Mouse (Mus musculus): ENCODE results near the gene Dus1l.
"Not testable (repeated sequence)": the region's sequence is repeated elsewhere in the genome, so short reads cannot be mapped to it uniquely, and the experiment has no call there.

Dus1l gene

GRCm38 (mm10) chr11:120784064-120784791 is 12.0 kb downstream of the Dus1l start, which contains the start of the genes Rfng and Gps1:
Rfng (minus strand) TSS chr11:120784207.
Gps1 (plus strand) TSS chr11:120784272.
- in situ Hi-C loops (cut with MboI; ENCODE audit: low pct_unique_long_range_greater_than_20kb in 1 of 2, low sequenced_read_pairs in 2 of 2, unreplicated experiment in 1 of 2), result no loop called here

- in situ Hi-C loops (cut with MboI; ENCODE audit: low pct_unique_long_range_greater_than_20kb in 1 of 2, low sequenced_read_pairs in 2 of 2, unreplicated experiment in 1 of 2), result no loop called here
These were observed 12.7 kb downstream of the Dus1l start for GRCm38 (mm10) chr11:120783426-120784063.

GRCm38 (mm10) chr11:120781361-120781760 is 14.8 kb downstream of the Dus1l start:
- in situ Hi-C loops (cut with MboI; ENCODE audit: low pct_unique_long_range_greater_than_20kb in 1 of 2, low sequenced_read_pairs in 2 of 2, unreplicated experiment in 1 of 2), result not testable (repeated sequence)

GRCm38 (mm10) chr11:120779876-120780275 is 16.3 kb downstream of the Dus1l start:
- in situ Hi-C loops (cut with MboI; ENCODE audit: low pct_unique_long_range_greater_than_20kb in 1 of 2, low sequenced_read_pairs in 2 of 2, unreplicated experiment in 1 of 2), result no loop called here

GRCm38 (mm10) chr11:120777123-120777522 is 19.1 kb downstream of the Dus1l start:
- in situ Hi-C loops (cut with MboI; ENCODE audit: low pct_unique_long_range_greater_than_20kb in 1 of 2, low sequenced_read_pairs in 2 of 2, unreplicated experiment in 1 of 2), result no loop called here

- in situ Hi-C loops (cut with MboI; ENCODE audit: low pct_unique_long_range_greater_than_20kb in 1 of 2, low sequenced_read_pairs in 2 of 2, unreplicated experiment in 1 of 2), result no loop called here
These were observed 20.3 kb downstream of the Dus1l start for GRCm38 (mm10) chr11:120775774-120776469.

- in situ Hi-C loops (cut with MboI; ENCODE audit: low pct_unique_long_range_greater_than_20kb in 1 of 2, low sequenced_read_pairs in 2 of 2, unreplicated experiment in 1 of 2), result loop anchor here in 1 of 2 experiments (5.0 kb wide), 1 partner anchor 46 kb away; the partner anchor contains the start of gene Dcxr
These were observed 22.6 kb downstream of the Dus1l start for GRCm38 (mm10) chr11:120773463-120774190.

- in situ Hi-C loops (cut with MboI; ENCODE audit: low pct_unique_long_range_greater_than_20kb in 1 of 2, low sequenced_read_pairs in 2 of 2, unreplicated experiment in 1 of 2), result loop anchor here in 1 of 2 experiments (5.0 kb wide), 1 partner anchor 45 kb away; the partner anchor contains the start of gene Dcxr
These were observed 23.5 kb downstream of the Dus1l start for GRCm38 (mm10) chr11:120772749-120773148.

GRCm38 (mm10) chr11:120768206-120768605 is 28.0 kb downstream of the Dus1l start:
- in situ Hi-C loops (cut with MboI; ENCODE audit: low pct_unique_long_range_greater_than_20kb in 1 of 2, low sequenced_read_pairs in 2 of 2, unreplicated experiment in 1 of 2), result loop anchor here in 1 of 2 experiments (5.0 kb wide), 1 partner anchor 41 kb away; the partner anchor contains the start of gene Dcxr

GRCm38 (mm10) chr11:120767023-120767422 is 29.2 kb downstream of the Dus1l start:
- in situ Hi-C loops (cut with MboI; ENCODE audit: low pct_unique_long_range_greater_than_20kb in 1 of 2, low sequenced_read_pairs in 2 of 2, unreplicated experiment in 1 of 2), result loop anchor here in 1 of 2 experiments (5.0 kb wide), 1 partner anchor 40 kb away; the partner anchor contains the start of gene Dcxr

GRCm38 (mm10) chr11:120763121-120763999 is 32.8 kb downstream of the Dus1l start:
- in situ Hi-C loops (cut with MboI; ENCODE audit: low pct_unique_long_range_greater_than_20kb in 1 of 2, low sequenced_read_pairs in 2 of 2, unreplicated experiment in 1 of 2), result not testable (repeated sequence)

- in situ Hi-C loops (cut with MboI; ENCODE audit: low pct_unique_long_range_greater_than_20kb in 1 of 2, low sequenced_read_pairs in 2 of 2, unreplicated experiment in 1 of 2), result not testable (repeated sequence)
These were observed 33.5 kb downstream of the Dus1l start, which contains the start of gene Hmga1b for GRCm38 (mm10) chr11:120762672-120763041. Hmga1b (plus strand) TSS chr11:120762794.

GRCm38 (mm10) chr11:120761811-120762671 is 34.2 kb downstream of the Dus1l start:
- in situ Hi-C loops (cut with MboI; ENCODE audit: low pct_unique_long_range_greater_than_20kb in 1 of 2, low sequenced_read_pairs in 2 of 2, unreplicated experiment in 1 of 2), result no loop called here

GRCm38 (mm10) chr11:120760236-120760635 is 36.0 kb downstream of the Dus1l start:
- in situ Hi-C loops (cut with MboI; ENCODE audit: low pct_unique_long_range_greater_than_20kb in 1 of 2, low sequenced_read_pairs in 2 of 2, unreplicated experiment in 1 of 2), result no loop called here

GRCm38 (mm10) chr11:120751606-120752005 is 44.6 kb downstream of the Dus1l start:
- in situ Hi-C loops (cut with MboI; ENCODE audit: low pct_unique_long_range_greater_than_20kb in 1 of 2, low sequenced_read_pairs in 2 of 2, unreplicated experiment in 1 of 2), result no loop called here

GRCm38 (mm10) chr11:120749430-120749829 is 46.8 kb downstream of the Dus1l start:
- in situ Hi-C loops (cut with MboI; ENCODE audit: low pct_unique_long_range_greater_than_20kb in 1 of 2, low sequenced_read_pairs in 2 of 2, unreplicated experiment in 1 of 2), result no loop called here

- in situ Hi-C loops (cut with MboI; ENCODE audit: low pct_unique_long_range_greater_than_20kb in 1 of 2, low sequenced_read_pairs in 2 of 2, unreplicated experiment in 1 of 2), result no loop called here
These were observed 48.2 kb downstream of the Dus1l start for GRCm38 (mm10) chr11:120747974-120748373.

Data from mouse embryonic stem cell (cell line).